Mouse (Mus musculus) MEL (cell line): ENCODE data around the gene Gm20431. TPM values are rescaled to one million over a fixed set of nuclear protein-coding genes. Genes with fewer than 3 reads are reported as not detected.

Experiments
- DNase-seq: peaks from one replicate; pipeline ENCODE4 v3.0.0; 2011; ENCODE audit warnings: low read depth, low spot score
- H3K27ac ChIP-seq: 2 replicates; pipeline ENCODE4 v1.5.1; 2012; ENCODE audit warnings: low read depth, mild to moderate bottlenecking, control low read depth, low read length, moderate library complexity; ENCODE audit not compliant: control insufficient read depth
- H3K27me3 ChIP-seq, 2 experiments: fragments of 150-350 bp in 1 of 2; sonication (generic) in 1 of 2; 2 replicates each; pipeline ENCODE4 v1.6.1; 2012; ENCODE audit warnings: low read length in 2 of 2, mild to moderate bottlenecking in 2 of 2, improper control_type of control experiment in 1 of 2, moderate library complexity in 1 of 2; ENCODE audit not compliant: insufficient read depth in 2 of 2, control insufficient read depth in 1 of 2
- H3K36me3 ChIP-seq, 2 experiments: 2 replicates each; pipeline ENCODE4 v1.6.1; 2012 to 2014; ENCODE audit warnings: low read length in 2 of 2, improper control_type of control experiment in 1 of 2, inconsistent platforms in 1 of 2, mild to moderate bottlenecking in 1 of 2; ENCODE audit not compliant: insufficient read depth in 2 of 2, control insufficient read depth in 1 of 2
- H3K4me1 ChIP-seq, 2 experiments: fragments of 150-350 bp in 1 of 2; sonication (generic) in 1 of 2; 2 replicates each; pipeline ENCODE4 v1.6.1; 2012; ENCODE audit warnings: low read length in 2 of 2, improper control_type of control experiment in 1 of 2, mild to moderate bottlenecking in 1 of 2; ENCODE audit not compliant: insufficient read depth in 2 of 2, control insufficient read depth in 1 of 2
- H3K4me3 ChIP-seq, 2 experiments: fragments of 150-350 bp in 1 of 2; sonication (generic) in 1 of 2; 2 replicates each; pipeline ENCODE4 v1.5.1; 2012; ENCODE audit warnings: low read depth in 2 of 2, low read length in 2 of 2, mild to moderate bottlenecking in 2 of 2, moderate library complexity in 2 of 2, control low read depth in 1 of 2, improper control_type of control experiment in 1 of 2; ENCODE audit not compliant: control insufficient read depth in 1 of 2, insufficient read depth in 1 of 2
- H3K79me2 ChIP-seq: 2 replicates; pipeline ENCODE4 v1.6.1; 2012; ENCODE audit warnings: mild to moderate bottlenecking, low read length, moderate library complexity; ENCODE audit not compliant: control insufficient read depth, poor library complexity, insufficient read depth
- H3K9ac ChIP-seq: 2 replicates; pipeline ENCODE4 v1.6.1; 2012; ENCODE audit warnings: low read depth, mild to moderate bottlenecking, control low read depth, low read length, moderate library complexity; ENCODE audit not compliant: control insufficient read depth, poor library complexity, severe bottlenecking
- H3K9me3 ChIP-seq: fragments of 150-350 bp; sonication (generic); replicated peaks from 2 replicates; pipeline ENCODE4 v1.6.1; 2012; ENCODE audit warnings: mild to moderate bottlenecking, low read length, improper control_type of control experiment, moderate library complexity; ENCODE audit not compliant: insufficient read depth
- CHD1 ChIP-seq: IDR thresholded peaks from 2 replicates; pipeline ENCODE4 v1.6.1; 2012; ENCODE audit warnings: low read depth, mild to moderate bottlenecking, inconsistent platforms, low read length, improper control_type of control experiment
- CHD2 ChIP-seq: IDR thresholded peaks from 2 replicates; pipeline ENCODE4 v1.6.1; 2011; ENCODE audit warnings: low read length, improper control_type of control experiment
- E2F4 ChIP-seq: IDR thresholded peaks from 2 replicates; pipeline ENCODE4 v1.6.1; 2011; ENCODE audit warnings: low read depth, low read length, improper control_type of control experiment, borderline replicate concordance
- EP300 ChIP-seq, 2 experiments: IDR thresholded peaks; 2 replicates each; pipeline ENCODE4 v1.6.1; 2011; ENCODE audit warnings: improper control_type of control experiment in 2 of 2, low read length in 2 of 2, low read depth in 1 of 2, mild to moderate bottlenecking in 1 of 2
- GATA1 ChIP-seq: IDR thresholded peaks from 2 replicates; pipeline ENCODE4 v1.6.1; 2011; ENCODE audit warnings: low read depth, low read length, improper control_type of control experiment
- HCFC1 ChIP-seq: IDR thresholded peaks from 2 replicates; pipeline ENCODE4 v1.6.1; 2012; ENCODE audit warnings: low read depth, mild to moderate bottlenecking, inconsistent platforms, low read length, improper control_type of control experiment, moderate library complexity
- MAX ChIP-seq: IDR thresholded peaks from 2 replicates; pipeline ENCODE4 v1.6.1; 2011; ENCODE audit warnings: low read length, improper control_type of control experiment
- MAZ ChIP-seq: IDR thresholded peaks from 2 replicates; pipeline ENCODE4 v1.6.1; 2012; ENCODE audit warnings: low read depth, mild to moderate bottlenecking, inconsistent platforms, low read length, improper control_type of control experiment
- MYC ChIP-seq: IDR thresholded peaks from 2 replicates; pipeline ENCODE4 v1.6.1; 2011; ENCODE audit warnings: low read depth, mild to moderate bottlenecking, low read length, improper control_type of control experiment, moderate library complexity
- NRF1 ChIP-seq: IDR thresholded peaks from 2 replicates; pipeline ENCODE4 v1.6.1; 2014; ENCODE audit warnings: low read depth, mild to moderate bottlenecking, inconsistent platforms, low read length, improper control_type of control experiment, moderate library complexity; ENCODE audit not compliant: poor library complexity, insufficient read depth, severe bottlenecking
- POLR2AphosphoS5 ChIP-seq: IDR thresholded peaks from 2 replicates; pipeline ENCODE4 v1.6.1; 2012; ENCODE audit warnings: low read depth, borderline replicate concordance, mild to moderate bottlenecking, inconsistent platforms, low read length, moderate library complexity, mixed read lengths
- SIN3A ChIP-seq: IDR thresholded peaks from 2 replicates; pipeline ENCODE4 v1.6.1; 2012; ENCODE audit warnings: low read length, improper control_type of control experiment, inconsistent platforms
- TAL1 ChIP-seq: IDR thresholded peaks from 2 replicates; pipeline ENCODE4 v1.6.1; 2012; ENCODE audit warnings: mild to moderate bottlenecking, inconsistent platforms, low read length, moderate library complexity, mixed read lengths
- TCF12 ChIP-seq: IDR thresholded peaks from 2 replicates; pipeline ENCODE4 v1.6.1; 2014; ENCODE audit warnings: low read depth, mild to moderate bottlenecking, inconsistent platforms, low read length, improper control_type of control experiment, moderate library complexity
- USF1 ChIP-seq: IDR thresholded peaks from 2 replicates; pipeline ENCODE4 v1.6.1; 2014; ENCODE audit warnings: low read depth, mild to moderate bottlenecking, inconsistent platforms, low read length, improper control_type of control experiment, moderate library complexity
- USF2 ChIP-seq, 2 experiments: IDR thresholded peaks; 2 replicates each; pipeline ENCODE4 v1.6.1; 2011 to 2012; ENCODE audit warnings: improper control_type of control experiment in 2 of 2, low read length in 2 of 2, borderline replicate concordance in 1 of 2, inconsistent platforms in 1 of 2, low read depth in 1 of 2, mild to moderate bottlenecking in 1 of 2; ENCODE audit not compliant: insufficient read depth in 1 of 2
- ZC3H11A ChIP-seq: IDR thresholded peaks from 2 replicates; pipeline ENCODE4 v1.6.1; 2012; ENCODE audit warnings: low read depth, mild to moderate bottlenecking, inconsistent platforms, low read length, improper control_type of control experiment
- ZKSCAN1 ChIP-seq: IDR thresholded peaks from 2 replicates; pipeline ENCODE4 v1.6.1; 2012; ENCODE audit warnings: low read depth, mild to moderate bottlenecking, inconsistent platforms, low read length, improper control_type of control experiment, moderate library complexity
- polyA plus RNA-seq, 2 experiments: library from polyadenylated mRNA; stranded (reverse) in 1 of 2; unstranded in 1 of 2; fragments of >175 nt in 1 of 2; fragments of >200 nt in 1 of 2; gene quantifications; 2 replicates each; pipeline versions ENCODE4 v1.2.1 to v1.2.4; 2012; ENCODE audit warnings: low replicate concordance in 2 of 2, low read depth in 1 of 2; ENCODE audit not compliant: insufficient read length in 2 of 2, insufficient read depth in 1 of 2, missing spikeins in 1 of 2
- total RNA-seq: library from RNA; depleted of rRNA; stranded (reverse); fragments of 300-350 nt; gene quantifications from 2 replicates; pipeline ENCODE4 v1.2.3, GENCODE M21; 2012

The Gm20431 gene
- total and polyA plus RNA-seq, 3 experiments = 5.9 to 8.1 TPM; not detected in 1

DNA sequence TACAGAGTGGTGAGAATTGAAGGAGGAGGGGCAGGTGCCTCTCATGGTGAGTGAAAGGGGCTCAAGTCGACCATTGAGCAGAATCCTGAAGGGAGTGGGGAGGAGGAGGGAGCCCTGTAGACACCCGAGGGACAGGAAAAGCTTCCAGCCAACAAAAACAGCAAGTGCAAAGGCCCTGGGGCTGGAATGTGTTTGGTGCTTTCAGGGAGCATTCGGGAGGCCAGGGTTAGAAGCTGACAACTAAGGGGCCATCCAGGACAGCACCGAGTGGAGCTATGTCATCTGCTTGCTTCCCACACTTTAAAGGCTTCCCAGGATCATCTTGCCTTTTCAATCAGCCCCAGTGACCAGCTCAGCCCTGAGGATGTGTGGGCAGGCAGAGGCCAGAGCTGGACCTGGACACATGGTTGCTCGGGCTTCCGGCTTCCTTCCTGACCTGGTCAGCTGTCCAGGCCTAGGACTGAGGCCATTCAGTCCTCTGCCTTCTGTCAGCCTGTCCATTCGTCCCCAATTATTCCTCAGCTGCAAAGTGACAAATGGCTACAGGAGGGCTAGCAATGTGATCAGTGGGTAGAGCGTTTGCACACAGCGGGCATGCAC is 84.0 kb downstream of the Gm20431 start:
- Histone ChIP-seq H3K4me3 (no peak overlapping the region), H3K9me3 (no peaks in the 10 kb centered on the region), H3K4me1 (peaks cover 0 to 3% of the 10 kb centered on the region in 2 experiments; a peak in 1 of 4 replicates)
- DNase-seq = no peak
- no peak for TF ChIP-seq MAX
- no peak for TF ChIP-seq EP300 (IDR thresholded peaks at IDR 0.05; ENCODE audit: low read depth in 1 of 2, low read length in 2 of 2)
- TF ChIP-seq GATA1 = no peak
- TF ChIP-seq USF2 (IDR thresholded peaks at IDR 0.05; ENCODE audit: borderline replicate concordance in 1 of 2, insufficient read depth in 1 of 2, low read depth in 1 of 2, low read length in 2 of 2) = no peak
- TF ChIP-seq E2F4 = no peak
- no peak for TF ChIP-seq ZC3H11A
- no peak for TF ChIP-seq SIN3A
- TF ChIP-seq, all 39 proteins: peak for 0
- Histone ChIP-seq H3K27me3 (peaks cover 0 to 4% of the 10 kb centered on the region in 2 experiments; a peak in 2 of 4 replicates), H3K27ac (no peak overlapping the region), H3K36me3 (no peaks in the 10 kb centered on the region), H3K9ac (no peak overlapping the region), H3K79me2 (no peaks in the 10 kb centered on the region)

DNA sequence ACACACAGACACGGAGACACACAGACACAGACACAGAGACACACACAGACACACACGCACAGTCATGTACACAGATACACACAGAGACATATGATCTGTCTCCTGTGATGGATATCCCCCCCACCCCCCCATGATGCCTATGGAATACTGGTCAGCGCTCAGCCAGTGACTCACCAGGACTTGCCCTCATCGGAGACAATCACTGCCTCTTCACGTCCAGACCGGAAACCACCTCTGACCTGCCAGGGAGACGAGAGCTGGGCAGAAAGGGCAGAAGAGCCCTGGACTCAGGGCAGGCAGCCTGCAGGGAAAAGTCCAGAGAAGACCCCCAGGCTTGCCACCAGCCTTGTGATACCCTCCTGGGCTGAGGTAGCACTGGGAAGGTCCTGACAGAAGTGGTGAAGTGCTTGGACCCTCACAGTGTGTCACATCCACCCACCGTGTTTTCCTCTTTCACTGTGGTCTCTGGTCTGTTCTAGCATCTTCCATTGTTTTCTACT is 85.1 kb downstream of the Gm20431 start:
- Histone ChIP-seq H3K9me3 (no peaks in the 10 kb centered on the region), H3K79me2 (no peaks in the 10 kb centered on the region), H3K27ac (no peak overlapping the region), H3K36me3 (no peaks in the 10 kb centered on the region), H3K9ac (no peak overlapping the region), H3K4me1 (peaks cover 0 to 3% of the 10 kb centered on the region in 2 experiments; a peak in 1 of 4 replicates), H3K4me3 (no peak overlapping the region), H3K27me3 (peaks cover 0 to 4% of the 10 kb centered on the region in 2 experiments; a peak in 2 of 4 replicates)
- no peak for DNase-seq
- no peak for TF ChIP-seq USF2 (IDR thresholded peaks at IDR 0.05; ENCODE audit: borderline replicate concordance in 1 of 2, insufficient read depth in 1 of 2, low read depth in 1 of 2, low read length in 2 of 2)
- TF ChIP-seq GATA1 = no peak
- no peak for TF ChIP-seq ZC3H11A
- TF ChIP-seq MYC = no peak
- TF ChIP-seq USF1 = no peak
- TF ChIP-seq CHD2 = no peak
- TF ChIP-seq TCF12 = no peak
- TF ChIP-seq SIN3A = no peak
- no peak for TF ChIP-seq MAZ
- TF ChIP-seq HCFC1 = no peak
- TF ChIP-seq POLR2AphosphoS5 = no peak
- TF ChIP-seq EP300 (IDR thresholded peaks at IDR 0.05; ENCODE audit: low read depth in 1 of 2, low read length in 2 of 2) = no peak
- no peak for TF ChIP-seq TAL1
- no peak for TF ChIP-seq CHD1
- TF ChIP-seq NRF1 = no peak
- no peak for TF ChIP-seq ZKSCAN1
